ENCODE assay signal across 19 mouse cellular contexts in the genomic region with DNA sequence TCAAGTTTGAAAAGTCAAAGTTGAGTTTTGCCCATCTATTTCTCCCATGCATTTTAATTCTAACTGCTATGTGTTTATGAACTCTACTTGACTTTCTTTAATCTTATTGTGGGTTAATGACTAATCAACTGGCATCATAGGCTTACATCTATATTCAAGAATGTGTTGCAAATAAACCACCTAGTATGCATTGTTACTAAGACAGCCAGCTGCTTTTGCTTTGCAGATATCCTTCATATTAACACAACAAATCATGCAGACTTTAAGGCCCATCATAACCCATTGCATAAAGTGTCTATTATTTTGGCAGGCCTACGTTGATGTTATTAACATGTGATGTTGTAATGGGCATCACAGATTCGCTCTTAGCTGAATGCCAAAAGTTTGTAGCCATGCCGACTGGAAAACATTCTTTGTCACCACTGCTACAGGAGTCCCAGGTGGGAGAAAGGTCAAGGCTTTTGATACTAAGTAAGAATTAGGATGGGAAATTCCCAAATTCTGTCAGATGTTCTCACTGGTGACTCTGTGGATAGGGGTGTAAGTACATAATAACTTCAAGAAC.
DNase-seq lines count a peak whose midpoint lies in the region.
"Had no signal": no experiment of that assay in that cellular context is flagged by ENCODE, and none has a peak within 500 bp of the region (broad histone marks: within the 10 kb centered on the region; RNA-seq: fewer than 3 reads in every experiment).

No protein-coding gene starts in this region.

- peak; percentile 5 for DNase-seq in gastrocnemius, adult 18-20 months (ENCODE audit: low spot score)
- no peak for DNase-seq in gastrocnemius, adult 8-10 months (ENCODE audit: low spot score in 2 of 2)
- peak; percentile 62 for DNase-seq in heart, adult 8-10 months (ENCODE audit: low spot score)
- no peak for DNase-seq in heart, postnatal 25 days (ENCODE audit: low spot score)
- DNase-seq in Muller cell, postnatal 12 days (ENCODE audit: inconsistent ontology term), result peak; percentile 63
- DNase-seq in skeletal muscle tissue, adult 2 months (ENCODE audit: low read depth, low spot score), result peak; percentile 32
- DNase-seq in thymus, postnatal 4 days, result no peak
- DNase-seq: adrenal gland, postnatal 14 days; cerebellum, adult 11-12 months; cerebellum, adult 9-11 months; embryo, embryonic 11 days; kidney, adult 2 months; kidney, postnatal 4 days; left cerebral cortex, postnatal 4 days; liver, embryonic 13.5 days; lung, adult 18-20 months; lung, postnatal 4 days; midbrain, embryonic 14.5 days; thymus, postnatal 14 days had no signal

- intact Hi-C loops in heart, postnatal 25 days (cut with DNase I), result no loop called here

Comparison
In these comparisons a context has a peak if more than half of its experiments do, and no peak if none do; other contexts are left out.
1. DNase-seq: peak in gastrocnemius, adult 18-20 months (single experiment), heart, adult 8-10 months (single experiment), Muller cell, postnatal 12 days (single experiment) and skeletal muscle tissue, adult 2 months (single experiment); none in gastrocnemius, adult 8-10 months (0 of 2), heart, postnatal 25 days (single experiment) and thymus, postnatal 4 days (single experiment).